Mouse (Mus musculus) neural tube, embryonic 12.5 days (tissue): Measurements from ENCODE around the gene Pdcl3. TPM values are rescaled to one million over a fixed set of nuclear protein-coding genes. Genes with fewer than 3 reads are reported as not detected.

Experiments
- ATAC-seq: fragments of 200-750 bp; cut with Nextera tagmentation; 2 replicates; pipeline ENCODE4 v1.8.0; 2017; ENCODE audit warnings: low read depth, mild to moderate bottlenecking, moderate TSS enrichment, moderate library complexity; ENCODE audit not compliant: low FRiP score
- H3K27ac ChIP-seq: fragments of 300-500 bp; sonication (generic); 2 replicates; pipeline ENCODE4 v1.5.1; 2016
- H3K27me3 ChIP-seq: fragments of 300-500 bp; sonication (generic); replicated peaks from 2 replicates; pipeline ENCODE4 v1.6.1; 2016; ENCODE audit warnings: mild to moderate bottlenecking
- H3K36me3 ChIP-seq: fragments of 300-500 bp; sonication (generic); 2 replicates; pipeline ENCODE4 v1.6.1; 2016; ENCODE audit warnings: mild to moderate bottlenecking
- H3K4me1 ChIP-seq: fragments of 300-500 bp; sonication (generic); 2 replicates; pipeline ENCODE4 v1.6.1; 2016
- H3K4me2 ChIP-seq: fragments of 300-500 bp; sonication (generic); replicated peaks from 2 replicates; pipeline ENCODE4 v1.6.1; 2016; ENCODE audit warnings: mild to moderate bottlenecking
- H3K4me3 ChIP-seq: fragments of 300-500 bp; sonication (generic); 2 replicates; pipeline ENCODE4 v1.5.1; 2016
- H3K9ac ChIP-seq: fragments of 300-500 bp; sonication (generic); 2 replicates; pipeline ENCODE4 v1.6.1; 2016; ENCODE audit warnings: mild to moderate bottlenecking
- H3K9me3 ChIP-seq: fragments of 300-500 bp; sonication (generic); 2 replicates; pipeline ENCODE4 v1.6.1; 2016; ENCODE audit warnings: mild to moderate bottlenecking
- WGBS: fragments of 180-500 bp; shearing (Covaris S2); methylation state at CpG from one replicate; pipeline ENCODE4 v1.1.7; 2016; 5-methylcytosine and 5-hydroxymethylcytosine counted together
- polyA plus RNA-seq: library from polyadenylated mRNA; unstranded; fragments of >200 nt; fragmentation: Nextera tagmentation; extraction: Ambion mirVana; gene quantifications from 2 replicates; pipeline ENCODE4 v1.2.1, GENCODE M21; 2016

Gene Pdcl3
- 170 and 175 TPM in 2 replicates for polyA plus RNA-seq

GRCm38 (mm10) chr1:38985308-38985707 is at the start of gene Pdcl3:
TSS of gene Pdcl3 (plus strand) at chr1:38985608.
- 84% methylated on average over 3 of the region's 3 CpGs for WGBS
- Histone ChIP-seq H3K4me3 (no peak within 1 kb of the TSS), H3K9ac (no peak within 1 kb of the TSS), H3K9me3 (no peaks in the 10 kb centered on the region), H3K36me3 (no peaks in the 10 kb centered on the region), H3K4me2 (no peak within 1 kb of the TSS), H3K27ac (no peak within 1 kb of the TSS), H3K27me3 (no peaks in the 10 kb centered on the region), H3K4me1 (peaks cover 12% of the 10 kb centered on the region)
- no peak for ATAC-seq

GRCm38 (mm10) chr1:38936780-38937179 is 48.6 kb upstream of the Pdcl3 start:
- no peak for ATAC-seq
- H3K27ac ChIP-seq, result no peak overlapping the region
- H3K4me1 ChIP-seq, result no peaks in the 10 kb centered on the region
- H3K27me3 ChIP-seq, result no peaks in the 10 kb centered on the region
- WGBS, result 28% methylated on average over 6 of the region's 6 CpGs
- H3K4me3 ChIP-seq, result no peak overlapping the region
- H3K9ac ChIP-seq, result no peak overlapping the region
- no peaks in the 10 kb centered on the region for H3K9me3 ChIP-seq
- no peaks in the 10 kb centered on the region for H3K36me3 ChIP-seq
- no peak overlapping the region for H3K4me2 ChIP-seq

GRCm38 (mm10) chr1:38938849-38939248 is 46.6 kb upstream of the Pdcl3 start, which contains the start of gene Nms:
TSS of gene Nms (plus strand) at chr1:38939149.
- WGBS, result 68% methylated on average over 6 of the region's 6 CpGs
- H3K4me3 ChIP-seq, result no peak within 1 kb of the TSS

GRCm38 (mm10) chr1:38939608-38940007 is 45.8 kb upstream of the Pdcl3 start:
- 6% methylated on average over 5 of the region's 5 CpGs for WGBS
- Histone ChIP-seq H3K27me3 (no peaks in the 10 kb centered on the region), H3K4me1 (no peaks in the 10 kb centered on the region), H3K4me2 (no peak overlapping the region), H3K9ac (no peak overlapping the region), H3K36me3 (no peaks in the 10 kb centered on the region), H3K9me3 (no peaks in the 10 kb centered on the region), H3K4me3 (no peak overlapping the region), H3K27ac (no peak overlapping the region)
- no peak for ATAC-seq

More at GRCm38 (mm10) chr1:38938849-38939248, 46.6 kb upstream of the Pdcl3 start, which contains the start of gene Nms:
- Histone ChIP-seq H3K9ac (no peak within 1 kb of the TSS), H3K27ac (no peak within 1 kb of the TSS), H3K4me2 (no peak within 1 kb of the TSS), H3K4me1 (no peaks in the 10 kb centered on the region), H3K36me3 (no peaks in the 10 kb centered on the region), H3K27me3 (no peaks in the 10 kb centered on the region), H3K9me3 (no peaks in the 10 kb centered on the region)
- ATAC-seq, result no peak

- whole genome bisulfite sequencing, result 90% methylated on average over 3 of the region's 3 CpGs
- no peaks in the 10 kb centered on the region for H3K27me3 ChIP-seq
- H3K4me1 ChIP-seq, result no peaks in the 10 kb centered on the region
- no peak overlapping the region for H3K27ac ChIP-seq
- H3K4me3 ChIP-seq, result no peak overlapping the region
- no peaks in the 10 kb centered on the region for H3K9me3 ChIP-seq
- no peaks in the 10 kb centered on the region for H3K36me3 ChIP-seq
- H3K4me2 ChIP-seq, result no peak overlapping the region
- H3K9ac ChIP-seq, result no peak overlapping the region
- ATAC-seq, result no peak
These were observed 29.0 kb upstream of the Pdcl3 start for GRCm38 (mm10) chr1:38956457-38956856.

- no peak for ATAC-seq
- Histone ChIP-seq H3K9me3 (no peaks in the 10 kb centered on the region), H3K36me3 (no peaks in the 10 kb centered on the region), H3K4me1 (no peaks in the 10 kb centered on the region), H3K27me3 (no peaks in the 10 kb centered on the region), H3K4me3 (no peak overlapping the region), H3K9ac (no peak overlapping the region), H3K4me2 (no peak overlapping the region), H3K27ac (no peak overlapping the region)
- WGBS, result 86% methylated on average over 1 of the region's 1 CpGs
These were observed 16.3 kb upstream of the Pdcl3 start for GRCm38 (mm10) chr1:38969116-38969515.

- H3K9ac ChIP-seq, result no peak overlapping the region
- no peak overlapping the region for H3K27ac ChIP-seq
- 84% methylated on average over 3 of the region's 3 CpGs for WGBS
- no peak overlapping the region for H3K4me3 ChIP-seq
- no peak for ATAC-seq
- no peaks in the 10 kb centered on the region for H3K4me1 ChIP-seq
- H3K36me3 ChIP-seq, result no peaks in the 10 kb centered on the region
- no peaks in the 10 kb centered on the region for H3K27me3 ChIP-seq
- H3K4me2 ChIP-seq, result no peak overlapping the region
- H3K9me3 ChIP-seq, result no peaks in the 10 kb centered on the region
These were observed 13.7 kb upstream of the Pdcl3 start for GRCm38 (mm10) chr1:38971712-38972111.

- WGBS, result 92% methylated on average over 9 of the region's 9 CpGs
- Histone ChIP-seq H3K9ac (no peak overlapping the region), H3K27me3 (no peaks in the 10 kb centered on the region), H3K36me3 (no peaks in the 10 kb centered on the region), H3K4me2 (no peak overlapping the region), H3K9me3 (no peaks in the 10 kb centered on the region), H3K4me3 (no peak overlapping the region), H3K27ac (no peak overlapping the region), H3K4me1 (no peaks in the 10 kb centered on the region)
- ATAC-seq, result no peak
These were observed 12.3 kb upstream of the Pdcl3 start for GRCm38 (mm10) chr1:38972986-38973592.

- Histone ChIP-seq H3K4me1 (no peaks in the 10 kb centered on the region), H3K4me2 (no peak overlapping the region), H3K27ac (no peak overlapping the region), H3K27me3 (no peaks in the 10 kb centered on the region), H3K9ac (no peak overlapping the region), H3K4me3 (no peak overlapping the region), H3K36me3 (no peaks in the 10 kb centered on the region), H3K9me3 (no peaks in the 10 kb centered on the region)
- 82% methylated on average over 7 of the region's 7 CpGs for WGBS
- ATAC-seq, result no peak
These were observed 5.5 kb upstream of the Pdcl3 start for GRCm38 (mm10) chr1:38979953-38980352.

- no peak for ATAC-seq
- H3K4me1 ChIP-seq, result peaks cover 12% of the 10 kb centered on the region
- H3K9me3 ChIP-seq, result no peaks in the 10 kb centered on the region
- 64% methylated on average over 2 of the region's 2 CpGs for WGBS
- no peak overlapping the region for H3K27ac ChIP-seq
- H3K36me3 ChIP-seq, result no peaks in the 10 kb centered on the region
- no peak overlapping the region for H3K4me3 ChIP-seq
- no peaks in the 10 kb centered on the region for H3K27me3 ChIP-seq
- no peak overlapping the region for H3K4me2 ChIP-seq
- no peak overlapping the region for H3K9ac ChIP-seq
These were observed 1.5 kb upstream of the Pdcl3 start for GRCm38 (mm10) chr1:38983870-38984269.

GRCm38 (mm10) chr1:38987080-38987864 is 1.9 kb downstream of the Pdcl3 start:
- Histone ChIP-seq H3K9me3 (no peaks in the 10 kb centered on the region), H3K4me1 (peaks cover 12% of the 10 kb centered on the region), H3K9ac (peak overlapping the region; percentile 65), H3K27me3 (no peaks in the 10 kb centered on the region), H3K4me3 (peak overlapping the region; percentile 58), H3K4me2 (peak overlapping the region; percentile 75), H3K27ac (0 out of 2 replicates have a peak overlapping the region, but pooled peaks have one; percentile 37), H3K36me3 (peaks cover 11% of the 10 kb centered on the region; the same call in 1 of the 2 replicates)
- WGBS, result 5% methylated on average over 38 of the region's 38 CpGs
- ATAC-seq, result peak; percentile 98

GRCm38 (mm10) chr1:38987865-38988211 is 2.4 kb downstream of the Pdcl3 start:
- peak overlapping the region; percentile 58 for H3K4me3 ChIP-seq
- 0 out of 2 replicates have a peak overlapping the region, but pooled peaks have one; percentile 37 for H3K27ac ChIP-seq
- H3K4me2 ChIP-seq, result peak overlapping the region; percentile 75
- H3K36me3 ChIP-seq, result peaks cover 16% of the 10 kb centered on the region
- peak overlapping the region; percentile 65 for H3K9ac ChIP-seq
- WGBS, result under 1% methylated on average over 25 of the region's 25 CpGs
- H3K9me3 ChIP-seq, result no peaks in the 10 kb centered on the region
- H3K27me3 ChIP-seq, result no peaks in the 10 kb centered on the region
- peaks cover 12% of the 10 kb centered on the region for H3K4me1 ChIP-seq
- peak; percentile 87 for ATAC-seq
